Mouse (Mus musculus): ENCODE results near the gene Orc1. TPM values are rescaled to one million over a fixed set of nuclear protein-coding genes. Genes with fewer than 3 reads are reported as not detected.

The Orc1 gene
- 3.5 and 4.1 TPM in 2 replicates for polyA plus RNA-seq (2015; fragmentation: Nextera tagmentation; extraction: Ambion mirVana)

DNA sequence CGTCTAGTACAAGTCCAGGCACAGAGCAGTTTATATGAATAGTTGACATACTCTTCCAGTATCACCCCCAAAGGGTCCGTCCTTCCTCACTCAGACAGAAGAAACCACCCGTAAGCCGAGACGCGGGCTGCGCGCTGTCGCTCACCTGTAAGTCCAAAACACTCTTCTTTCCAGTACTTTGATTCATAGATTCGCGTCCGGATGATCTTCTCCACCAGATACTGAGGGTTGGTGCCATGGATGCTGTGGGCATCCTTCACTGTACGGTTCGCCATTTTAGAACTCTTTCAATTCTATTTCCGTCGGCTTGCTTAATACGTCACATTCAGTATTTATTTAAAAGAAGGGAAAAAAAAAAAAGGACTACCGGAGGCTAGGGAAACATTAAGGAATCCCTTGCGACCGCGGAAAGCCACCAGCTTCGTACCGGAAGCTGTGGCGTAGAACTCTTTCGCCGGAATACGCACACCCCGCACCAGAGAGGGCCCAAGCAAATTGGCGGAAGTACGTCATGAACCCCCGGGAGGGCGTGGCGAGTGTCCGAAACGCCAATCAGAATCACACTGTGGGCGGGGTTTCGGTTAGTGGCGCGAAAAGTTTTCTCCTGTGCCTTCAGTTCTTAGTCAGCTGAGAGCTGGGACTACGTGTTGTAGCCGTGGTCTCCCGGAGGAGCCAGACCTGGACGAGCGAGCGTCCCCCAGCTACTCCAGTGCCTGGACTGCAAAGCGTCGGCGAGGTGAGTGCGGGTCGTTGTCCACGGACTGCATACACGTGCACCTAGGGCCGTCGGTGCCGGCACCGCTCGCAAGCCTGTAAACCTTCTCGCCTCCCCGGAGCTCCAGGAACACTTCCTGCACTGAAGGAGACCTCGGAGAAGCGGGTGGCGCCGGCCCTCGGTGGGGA, at the start of gene Orc1, which contains the start of gene Prpf38a:
Gene Orc1 (plus strand): TSS at position 584 of the 903 bp plus-strand sequence.
Gene Prpf38a (minus strand): TSS at position 497 of the 903 bp plus-strand sequence.
- WGBS, result under 1% methylated on average over 64 of the region's 64 CpGs
- Histone ChIP-seq H3K36me3 (peaks cover 15% of the 10 kb centered on the region), H3K4me2 (replicated peaks) (peak within 1 kb of the TSS; percentile 74), H3K4me3 (replicated peaks) (peak within 1 kb of the TSS; percentile 89), H3K9ac (replicated peaks) (peak within 1 kb of the TSS; percentile 78), H3K4me1 (replicated peaks) (peaks cover 28% of the 10 kb centered on the region), H3K9me3 (no peaks in the 10 kb centered on the region), H3K27ac (peak within 1 kb of the TSS; percentile 80), H3K27me3 (no peaks in the 10 kb centered on the region)
- ATAC-seq, result peak; percentile 99

DNA sequence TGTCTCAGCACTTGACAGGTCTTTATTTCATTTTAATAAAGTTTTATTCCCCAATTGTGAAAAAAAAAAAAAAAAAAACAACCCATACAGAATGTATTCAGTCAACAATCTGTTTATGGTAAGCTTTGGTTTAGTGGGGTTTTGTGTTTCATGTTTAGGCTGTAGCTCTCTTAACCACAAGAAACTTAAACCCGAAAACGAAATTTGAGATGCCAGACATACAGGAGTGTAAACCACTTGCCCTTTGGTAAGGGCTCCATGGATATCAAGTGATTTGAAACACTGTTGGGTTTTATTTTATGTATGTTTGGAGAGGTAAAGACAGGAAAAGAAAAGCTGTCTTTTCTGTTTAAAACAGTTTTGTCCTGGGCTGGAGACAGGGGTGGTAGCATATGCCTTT, 39.5 kb upstream of the Orc1 start:
- Histone ChIP-seq H3K27me3 (no peaks in the 10 kb centered on the region), H3K4me3 (replicated peaks) (no peak overlapping the region), H3K9me3 (no peaks in the 10 kb centered on the region), H3K4me2 (replicated peaks) (no peak overlapping the region), H3K9ac (replicated peaks) (no peak overlapping the region), H3K27ac (no peak overlapping the region), H3K36me3 (peaks cover 18% of the 10 kb centered on the region), H3K4me1 (replicated peaks) (no peaks in the 10 kb centered on the region)
- ATAC-seq, result no peak
- WGBS, result 90% methylated on average over 2 of the region's 2 CpGs

DNA sequence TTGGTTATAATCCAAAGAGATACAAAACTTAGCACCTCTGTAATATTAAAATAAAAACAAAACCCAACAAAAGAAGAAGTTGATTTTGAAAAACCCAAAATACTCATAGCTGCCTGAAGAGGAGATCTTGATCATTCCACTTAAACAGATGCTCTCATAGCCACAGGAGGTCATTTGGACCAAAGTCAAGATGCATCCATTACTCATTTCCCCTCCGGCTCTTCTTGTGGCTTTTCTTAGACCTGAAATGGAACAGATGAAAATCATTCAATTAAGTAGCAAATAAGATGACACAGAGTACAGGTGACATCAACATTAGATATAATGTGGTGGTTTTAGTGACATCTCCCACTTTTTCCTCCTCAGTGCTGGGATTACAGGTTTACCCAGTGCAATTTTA, 14.2 kb upstream of the Orc1 start:
- Histone ChIP-seq H3K9me3 (no peaks in the 10 kb centered on the region), H3K4me3 (replicated peaks) (no peak overlapping the region), H3K27ac (no peak overlapping the region), H3K9ac (replicated peaks) (no peak overlapping the region), H3K27me3 (no peaks in the 10 kb centered on the region), H3K4me2 (replicated peaks) (no peak overlapping the region), H3K36me3 (peaks cover 77% of the 10 kb centered on the region), H3K4me1 (replicated peaks) (no peaks in the 10 kb centered on the region)
- WGBS, result 84% methylated on average over 1 of the region's 1 CpGs
- no peak for ATAC-seq

DNA sequence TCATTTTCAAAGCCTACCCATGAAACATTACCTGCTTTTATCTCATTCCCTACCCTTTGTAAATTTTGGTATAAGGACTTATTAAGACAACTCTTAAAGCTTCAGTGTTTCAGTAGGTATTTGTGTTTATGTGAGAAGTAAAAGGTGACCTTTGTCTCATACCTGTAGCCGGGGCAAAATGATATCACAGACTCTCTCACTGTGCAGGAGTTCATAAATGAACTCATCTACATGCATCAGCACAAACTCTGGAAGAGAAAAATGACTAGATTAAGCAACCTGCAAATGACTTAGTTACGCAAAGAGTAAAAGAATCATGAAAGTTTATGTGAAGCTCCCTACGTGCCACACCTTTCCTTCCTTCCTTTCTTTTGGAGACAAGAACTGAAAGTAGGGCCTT, 6.6 kb upstream of the Orc1 start:
- no peaks in the 10 kb centered on the region for H3K27me3 ChIP-seq
- no peak overlapping the region for H3K4me2 ChIP-seq (replicated peaks)
- H3K36me3 ChIP-seq, result peaks cover 57% of the 10 kb centered on the region
- no peak overlapping the region for H3K9ac ChIP-seq (replicated peaks)
- no peak for ATAC-seq
- no peaks in the 10 kb centered on the region for H3K9me3 ChIP-seq
- no peak overlapping the region for H3K27ac ChIP-seq
- no peak overlapping the region for H3K4me3 ChIP-seq (replicated peaks)
- WGBS, result 97% methylated on average over 3 of the region's 3 CpGs
- H3K4me1 ChIP-seq (replicated peaks), result peaks cover 8% of the 10 kb centered on the region

DNA sequence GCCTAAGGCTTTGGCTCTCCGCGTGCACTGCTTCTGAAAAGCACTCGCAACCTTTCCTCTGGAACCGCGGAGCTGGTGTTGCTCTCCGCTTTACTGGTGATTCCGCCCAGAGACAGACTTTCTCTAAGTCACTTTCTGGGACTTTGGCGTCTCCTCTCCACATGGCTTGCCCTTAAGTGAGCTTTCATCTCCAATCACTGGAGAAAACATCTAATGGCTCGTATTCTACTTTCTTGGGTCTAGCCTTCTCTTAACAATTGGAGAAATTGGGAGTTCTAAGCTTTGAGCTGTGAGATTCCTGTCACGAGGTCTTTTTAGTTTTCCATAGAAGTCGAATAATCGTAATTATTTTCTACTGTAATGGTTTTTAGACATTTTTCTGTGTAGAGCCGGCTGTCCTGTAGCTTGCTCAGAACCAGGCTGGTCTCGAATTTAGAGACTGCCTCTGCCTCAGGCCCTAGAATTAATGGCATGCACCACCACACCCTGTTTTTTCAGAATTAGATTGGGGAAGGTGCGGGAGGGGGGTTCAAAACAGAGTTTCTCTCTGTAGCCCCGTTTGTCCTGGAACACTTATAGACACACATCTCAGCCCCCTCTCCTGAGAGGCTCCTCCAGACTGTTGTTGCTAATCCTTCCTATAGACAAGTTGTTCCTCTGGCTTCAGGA, 654 bp downstream of the Orc1 start:
- H3K27me3 ChIP-seq, result no peaks in the 10 kb centered on the region
- H3K27ac ChIP-seq, result no peak overlapping the region
- H3K9me3 ChIP-seq, result no peaks in the 10 kb centered on the region
- 2% methylated on average over 16 of the region's 16 CpGs for WGBS
- peak overlapping the region; percentile 74 for H3K4me2 ChIP-seq (replicated peaks)
- H3K36me3 ChIP-seq, result peaks cover 10% of the 10 kb centered on the region
- H3K4me1 ChIP-seq (replicated peaks), result peaks cover 28% of the 10 kb centered on the region
- H3K9ac ChIP-seq (replicated peaks), result peak overlapping the region; percentile 50
- no peak for ATAC-seq
- H3K4me3 ChIP-seq (replicated peaks), result peak overlapping the region; percentile 89

DNA sequence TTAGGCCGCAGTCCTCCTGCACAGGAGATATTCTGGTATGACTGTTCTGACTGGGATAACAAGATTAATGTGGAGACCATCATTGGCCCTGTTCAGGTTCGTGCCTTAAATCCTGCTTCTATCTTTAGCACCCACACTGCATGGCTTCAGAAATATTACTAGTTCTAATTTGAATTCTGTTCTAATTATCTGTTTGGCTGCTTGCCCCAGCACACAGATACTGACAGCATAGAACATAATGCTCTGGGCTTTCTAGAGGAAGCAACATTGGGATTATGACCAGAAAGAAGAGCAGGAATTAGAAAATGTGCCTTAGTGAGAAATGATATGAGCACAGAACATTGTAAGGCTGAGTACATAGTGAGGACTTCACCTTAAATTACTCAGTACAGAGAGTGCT, 14.2 kb downstream of the Orc1 start:
- Histone ChIP-seq H3K9me3 (no peaks in the 10 kb centered on the region), H3K4me2 (replicated peaks) (no peak overlapping the region), H3K4me1 (replicated peaks) (no peaks in the 10 kb centered on the region), H3K9ac (replicated peaks) (no peak overlapping the region), H3K27ac (no peak overlapping the region), H3K4me3 (replicated peaks) (no peak overlapping the region), H3K27me3 (no peaks in the 10 kb centered on the region), H3K36me3 (no peaks in the 10 kb centered on the region)
- ATAC-seq, result no peak
- 96% methylated on average over 2 of the region's 2 CpGs for WGBS

DNA sequence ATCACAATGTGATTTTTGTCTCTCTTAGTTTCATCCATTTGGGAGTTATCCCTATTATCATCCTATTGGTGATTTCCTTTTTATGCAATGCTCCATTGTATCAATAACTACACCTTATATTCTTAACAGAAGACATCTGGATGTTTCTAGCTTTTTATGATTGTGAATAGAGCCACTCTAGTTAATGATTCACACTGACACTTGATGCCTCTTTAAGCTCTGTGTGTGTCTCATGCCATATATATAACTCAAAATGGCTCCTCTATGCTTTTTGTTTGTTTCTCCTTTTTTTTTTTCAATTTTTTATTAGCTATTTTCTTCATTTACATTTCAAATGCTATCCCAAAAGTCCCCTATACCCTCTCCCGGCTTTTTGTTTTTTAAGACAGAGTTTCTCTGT, 16.6 kb downstream of the Orc1 start:
- Histone ChIP-seq H3K36me3 (peaks cover 5% of the 10 kb centered on the region; the same call in 1 of the 2 replicates), H3K27ac (no peak overlapping the region), H3K27me3 (no peaks in the 10 kb centered on the region), H3K9ac (replicated peaks) (no peak overlapping the region), H3K4me1 (replicated peaks) (no peaks in the 10 kb centered on the region), H3K4me3 (replicated peaks) (no peak overlapping the region), H3K9me3 (no peaks in the 10 kb centered on the region), H3K4me2 (replicated peaks) (no peak overlapping the region)
- WGBS, result 87% methylated on average over 1 of the region's 1 CpGs
- no peak for ATAC-seq

DNA sequence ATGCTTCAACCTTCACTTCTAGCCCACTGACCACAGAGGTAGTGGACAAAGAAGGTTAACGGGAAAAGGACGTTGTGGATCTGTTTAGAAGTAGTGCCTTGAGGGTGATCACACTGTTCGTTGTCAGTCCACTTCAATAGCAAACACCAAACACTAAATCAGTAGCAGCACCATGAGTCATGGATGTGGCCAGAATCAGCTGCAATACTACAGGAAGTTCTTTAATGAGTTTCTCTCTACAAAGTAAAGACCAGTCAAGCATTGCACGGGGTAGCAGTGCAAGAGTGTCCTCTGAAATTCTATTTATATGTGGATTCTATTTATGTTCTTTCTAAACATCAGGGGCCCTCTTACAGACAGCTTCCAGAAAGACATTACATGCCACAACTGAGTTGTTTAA, 19.1 kb downstream of the Orc1 start:
- no peak for ATAC-seq

DNA sequence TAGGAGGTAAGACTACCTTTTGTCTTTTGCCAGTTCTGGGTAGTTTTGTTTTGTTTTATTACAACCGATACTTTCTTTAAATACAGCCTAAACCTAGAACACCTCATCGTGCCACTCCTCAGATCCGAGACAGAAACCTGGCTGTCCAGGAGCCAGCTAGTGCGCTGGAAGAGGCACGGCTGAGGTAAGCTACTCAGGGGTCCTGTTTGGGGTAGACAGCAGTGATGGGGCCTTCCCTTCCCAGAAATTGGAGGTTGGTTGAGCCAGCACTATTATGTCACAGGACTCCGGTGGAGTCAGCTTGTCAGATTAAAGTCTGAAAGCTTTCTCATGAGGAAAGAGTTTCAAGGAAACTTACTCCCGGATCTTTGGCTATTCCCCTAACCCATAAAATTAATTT, 22.6 kb downstream of the Orc1 start:
- Histone ChIP-seq H3K27ac (no peak overlapping the region), H3K36me3 (peaks cover 33% of the 10 kb centered on the region), H3K9ac (replicated peaks) (no peak overlapping the region), H3K4me3 (replicated peaks) (no peak overlapping the region), H3K27me3 (no peaks in the 10 kb centered on the region), H3K4me2 (replicated peaks) (no peak overlapping the region), H3K9me3 (no peaks in the 10 kb centered on the region), H3K4me1 (replicated peaks) (no peaks in the 10 kb centered on the region)
- 97% methylated on average over 7 of the region's 7 CpGs for WGBS
- no peak for ATAC-seq

More for the DNA sequence above, 19.1 kb downstream of the Orc1 start:
- H3K4me3 ChIP-seq (replicated peaks), result no peak overlapping the region
- peaks cover 11% of the 10 kb centered on the region for H3K36me3 ChIP-seq
- H3K27me3 ChIP-seq, result no peaks in the 10 kb centered on the region
- 90% methylated on average over 4 of the region's 4 CpGs for WGBS
- no peaks in the 10 kb centered on the region for H3K4me1 ChIP-seq (replicated peaks)
- H3K4me2 ChIP-seq (replicated peaks), result no peak overlapping the region
- no peaks in the 10 kb centered on the region for H3K9me3 ChIP-seq
- H3K9ac ChIP-seq (replicated peaks), result no peak overlapping the region
- no peak overlapping the region for H3K27ac ChIP-seq

DNA sequence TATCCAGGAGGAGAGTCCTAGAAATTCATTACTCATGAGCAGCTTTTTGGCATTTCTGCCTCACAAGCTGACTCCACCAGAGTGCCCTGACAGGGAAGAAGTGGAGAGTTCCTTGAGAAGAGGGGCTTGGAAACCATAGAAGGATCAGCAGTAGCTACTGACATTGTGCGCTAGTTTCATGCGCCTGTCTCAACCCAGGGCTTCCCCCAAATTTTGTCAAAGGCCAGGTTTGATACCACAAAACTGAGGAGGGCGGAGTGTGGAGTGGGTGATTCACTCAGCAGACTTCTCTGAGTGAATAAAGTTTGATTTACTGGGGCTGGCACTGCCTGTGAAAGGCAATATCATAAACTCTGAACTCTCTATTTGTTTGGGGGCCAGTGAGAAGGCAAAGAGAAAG, 29.4 kb downstream of the Orc1 start:
- Histone ChIP-seq H3K4me3 (replicated peaks) (no peak overlapping the region), H3K4me2 (replicated peaks) (no peak overlapping the region), H3K27ac (no peak overlapping the region), H3K9me3 (no peaks in the 10 kb centered on the region), H3K4me1 (replicated peaks) (no peaks in the 10 kb centered on the region), H3K27me3 (no peaks in the 10 kb centered on the region), H3K36me3 (peaks cover 19% of the 10 kb centered on the region), H3K9ac (replicated peaks) (no peak overlapping the region)
- 94% methylated on average over 3 of the region's 3 CpGs for WGBS
- ATAC-seq, result no peak

DNA sequence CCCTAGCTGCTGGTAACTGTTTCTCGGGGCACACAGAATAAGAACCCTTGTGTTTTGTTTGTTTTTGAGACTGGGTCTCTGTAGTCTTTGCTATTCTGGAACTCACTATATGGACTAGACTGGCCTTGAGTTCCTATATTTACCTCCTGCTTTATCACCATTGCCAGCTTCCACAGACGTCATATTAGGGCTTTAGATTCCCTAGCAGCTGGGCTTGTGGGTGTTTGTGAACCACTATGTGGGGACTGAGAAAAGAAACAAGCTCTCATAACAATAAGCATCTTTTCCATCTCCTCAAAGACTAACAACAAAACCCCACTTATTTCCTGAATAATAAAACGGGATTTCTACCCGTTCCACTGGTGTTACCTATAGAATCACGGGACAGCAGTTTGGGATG, 31.7 kb downstream of the Orc1 start:
- H3K4me3 ChIP-seq (replicated peaks), result no peak overlapping the region
- no peaks in the 10 kb centered on the region for H3K9me3 ChIP-seq
- H3K4me2 ChIP-seq (replicated peaks), result no peak overlapping the region
- no peak for ATAC-seq
- no peaks in the 10 kb centered on the region for H3K27me3 ChIP-seq
- H3K36me3 ChIP-seq, result 0 out of 2 replicates have a peak, but pooled peaks cover 3% of the 10 kb centered on the region
- 95% methylated on average over 5 of the region's 5 CpGs for whole genome bisulfite sequencing
- no peaks in the 10 kb centered on the region for H3K4me1 ChIP-seq (replicated peaks)
- no peak overlapping the region for H3K9ac ChIP-seq (replicated peaks)
- H3K27ac ChIP-seq, result no peak overlapping the region

DNA sequence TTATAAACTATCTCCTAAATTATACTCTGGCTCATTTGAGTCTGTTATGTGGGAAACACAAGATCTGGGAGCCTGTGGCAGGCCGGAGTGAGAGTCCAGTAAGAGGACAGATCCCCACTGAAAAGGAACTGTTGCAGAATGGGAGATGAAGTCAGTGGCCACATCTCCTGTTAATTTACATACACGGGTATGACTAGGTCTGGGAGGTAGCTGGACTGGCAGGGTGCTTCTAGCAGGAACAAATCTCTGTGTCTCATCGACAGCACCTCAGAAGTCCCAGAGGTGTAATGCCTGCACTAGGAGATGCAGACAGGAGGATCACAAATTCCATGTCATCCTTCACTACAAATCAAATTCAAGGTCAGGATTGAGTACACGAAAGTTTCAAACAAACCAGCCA, 39.4 kb downstream of the Orc1 start:
- H3K9ac ChIP-seq (replicated peaks), result peak overlapping the region; percentile 91; the same call in 1 of the 2 replicates
- no peaks in the 10 kb centered on the region; the same call in none of the 2 replicates for H3K36me3 ChIP-seq
- no peaks in the 10 kb centered on the region for H3K9me3 ChIP-seq
- H3K27ac ChIP-seq, result no peak overlapping the region
- peaks cover 18% of the 10 kb centered on the region for H3K4me1 ChIP-seq (replicated peaks)
- WGBS, result 69% methylated on average over 4 of the region's 4 CpGs
- ATAC-seq, result no peak
- H3K27me3 ChIP-seq, result no peaks in the 10 kb centered on the region
- peak overlapping the region; percentile 77 for H3K4me3 ChIP-seq (replicated peaks)
- peak overlapping the region; percentile 83 for H3K4me2 ChIP-seq (replicated peaks)

All from midbrain, embryonic 13.5 days (tissue).